Mouse (Mus musculus) hematopoietic stem cell, adult 5-6 weeks (primary cell): ENCODE results near the gene Irf4. TPM values are rescaled to one million over a fixed set of nuclear protein-coding genes. Genes with fewer than 3 reads are reported as not detected.

ENCODE experiments used
- ATAC-seq, 2 experiments: fragments of 125-278 bp in 1 of 2; replicated peaks in 1 of 2; 2 replicates each; pipeline ENCODE4 v1.8.0; 2016 to 2017; ENCODE audit warnings: inconsistent platforms in 2 of 2, mild to moderate bottlenecking in 2 of 2, moderate number of reproducible peaks in 2 of 2, low read depth in 1 of 2, moderate TSS enrichment in 1 of 2; ENCODE audit not compliant: low FRiP score in 2 of 2, poor library complexity in 2 of 2, severe bottlenecking in 2 of 2, insufficient read depth in 1 of 2, low TSS enrichment in 1 of 2
- total RNA-seq: library from RNA; stranded (forward); fragments of 172-1452, 232-1000 nt; gene quantifications from 2 replicates; pipeline ENCODE4 v1.2.3, GENCODE M21; 2017

Gene Irf4
- total RNA-seq, 1 experiment from 2014 or later, result 1.7 TPM

DNA sequence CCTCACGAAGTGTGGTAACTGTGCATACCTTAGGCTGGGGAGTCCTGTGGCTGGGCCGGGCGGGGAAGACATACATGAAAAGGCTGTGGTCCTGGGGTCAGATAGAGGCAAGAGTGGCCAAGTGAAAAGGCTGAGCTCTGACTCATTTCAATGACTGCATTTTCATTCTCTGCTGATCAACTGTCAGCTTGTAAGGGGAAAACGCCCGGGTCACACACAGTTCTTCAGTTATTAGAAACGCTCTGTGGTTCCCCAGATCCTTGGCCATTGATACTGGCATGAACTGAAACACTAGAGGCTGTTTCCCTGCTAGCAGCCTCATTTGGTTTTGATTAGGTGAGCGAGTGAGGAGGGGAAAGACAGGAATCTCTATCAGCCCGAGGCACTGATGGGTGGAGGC is 33.4 kb downstream of the Irf4 start:
- ATAC-seq, result no peak

DNA sequence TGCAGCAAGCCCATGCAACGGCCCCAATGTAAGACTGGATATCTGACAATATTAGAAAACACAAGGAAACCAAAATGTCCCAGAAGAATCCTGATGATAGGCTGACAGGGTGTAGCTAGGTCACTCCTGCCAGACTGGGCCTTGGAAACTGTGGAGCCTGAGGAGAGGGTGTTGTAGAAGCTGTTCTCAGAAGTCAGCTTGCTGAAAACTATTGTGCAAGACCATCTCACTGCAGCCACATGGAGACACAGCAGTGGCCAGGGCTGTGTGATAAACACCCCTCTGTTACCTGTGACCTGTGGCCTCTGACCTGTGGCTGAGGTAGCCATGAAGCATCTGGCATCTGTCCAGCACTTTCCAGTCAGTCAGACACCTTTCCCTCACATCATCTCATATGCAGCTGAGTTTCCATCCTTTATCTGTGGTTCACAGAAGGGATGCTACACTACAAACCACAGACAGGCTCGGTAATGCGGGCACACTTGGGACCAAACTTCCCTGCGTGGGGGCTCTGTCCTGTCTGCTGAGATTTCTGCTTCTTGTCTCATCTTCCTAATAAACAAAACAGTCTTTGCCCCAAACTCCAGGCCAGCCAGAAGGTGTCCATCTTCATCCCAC is 36.5 kb downstream of the Irf4 start:
- ATAC-seq, result no peak

DNA sequence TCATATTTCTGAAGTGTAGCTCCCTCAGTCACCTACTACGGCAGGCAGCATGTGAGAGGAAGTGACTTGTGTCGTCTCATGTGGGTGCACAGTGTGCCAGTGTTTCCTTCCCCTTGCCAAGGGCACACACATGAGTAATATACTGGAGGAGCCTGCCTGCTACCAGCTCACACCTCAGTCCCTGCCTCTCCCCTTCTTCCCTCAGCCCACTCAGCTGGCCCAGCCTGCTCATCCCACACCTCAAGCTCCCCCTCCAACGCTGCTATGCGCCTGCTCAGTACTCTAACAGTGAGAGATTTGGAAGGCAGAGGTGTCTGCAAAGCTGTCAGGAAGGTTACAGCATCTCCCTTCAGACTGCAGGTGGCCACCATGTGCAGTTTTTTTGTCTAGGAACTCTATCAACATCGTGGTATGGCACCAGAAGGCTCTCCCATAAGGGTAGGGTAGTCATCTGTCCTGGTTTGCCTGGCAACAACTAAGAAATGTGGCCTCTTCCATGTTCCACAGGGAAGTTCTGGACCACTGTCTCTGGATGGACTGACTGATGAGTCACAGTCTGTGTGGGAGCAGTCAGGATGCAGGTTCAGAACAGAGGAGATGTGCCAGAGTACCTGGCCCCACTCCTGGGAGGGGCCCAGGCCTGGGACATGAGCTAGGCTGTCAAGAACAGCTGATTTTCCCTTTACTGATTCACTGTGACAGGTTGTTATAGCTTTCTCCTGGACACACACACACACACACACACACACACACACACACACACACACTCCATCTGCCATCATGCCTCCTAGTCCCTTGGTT is 37.4 kb downstream of the Irf4 start:
- ATAC-seq, result peak; percentile 95 to 96

DNA sequence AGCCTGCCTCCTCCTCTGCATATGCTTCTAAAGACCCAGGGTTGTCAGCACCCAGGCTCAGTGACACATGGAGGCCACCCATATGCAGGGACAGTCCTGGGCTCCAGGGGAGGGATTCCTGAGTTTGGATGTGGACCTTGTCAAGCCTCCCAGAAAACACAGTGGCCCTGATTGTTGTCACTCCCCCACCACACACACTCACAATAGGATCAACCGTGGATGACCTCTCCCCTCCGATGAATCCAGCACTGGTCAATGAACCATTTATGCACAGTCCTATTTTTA is 38.0 kb downstream of the Irf4 start:
- ATAC-seq, result no peak

DNA sequence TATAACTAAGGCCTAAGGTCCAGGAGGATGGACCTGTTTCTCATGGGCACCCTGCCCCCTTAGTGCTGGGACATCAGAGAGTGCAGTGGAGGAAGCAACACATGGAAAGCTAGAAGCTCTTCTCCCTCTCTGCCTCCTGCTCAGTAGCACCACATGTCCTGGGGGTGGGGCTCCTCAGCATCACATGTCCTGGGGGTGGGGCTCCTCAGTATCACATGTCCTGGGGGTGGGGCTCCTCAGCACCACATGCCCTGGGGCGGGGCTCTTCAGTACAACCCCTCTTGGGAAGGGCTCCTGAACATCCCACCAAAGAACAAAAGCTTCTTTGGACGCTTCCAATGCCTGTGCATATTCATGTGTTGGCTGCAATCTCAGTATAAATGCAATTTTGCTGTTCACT is 38.5 kb downstream of the Irf4 start:
- no peak for ATAC-seq

DNA sequence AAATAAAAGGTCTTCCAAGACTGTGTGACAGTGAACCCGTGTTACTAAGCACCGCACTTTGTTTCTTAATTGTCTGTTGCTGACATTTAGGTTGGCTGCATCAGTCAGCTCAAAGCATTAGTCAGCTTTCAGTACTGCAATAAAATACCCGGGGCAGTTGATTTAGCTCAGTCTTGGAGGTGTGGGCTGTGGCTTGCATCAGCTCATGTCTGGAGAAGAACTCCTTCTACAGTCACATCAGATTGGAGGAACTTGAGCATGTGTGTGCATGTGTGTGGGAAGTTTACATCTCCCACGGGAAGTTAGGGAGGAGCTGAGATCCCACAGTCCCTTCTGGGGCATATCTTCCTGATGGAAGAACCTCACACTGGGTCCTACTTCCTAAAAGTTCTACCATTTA is 38.9 kb downstream of the Irf4 start:
- ATAC-seq, result no peak

DNA sequence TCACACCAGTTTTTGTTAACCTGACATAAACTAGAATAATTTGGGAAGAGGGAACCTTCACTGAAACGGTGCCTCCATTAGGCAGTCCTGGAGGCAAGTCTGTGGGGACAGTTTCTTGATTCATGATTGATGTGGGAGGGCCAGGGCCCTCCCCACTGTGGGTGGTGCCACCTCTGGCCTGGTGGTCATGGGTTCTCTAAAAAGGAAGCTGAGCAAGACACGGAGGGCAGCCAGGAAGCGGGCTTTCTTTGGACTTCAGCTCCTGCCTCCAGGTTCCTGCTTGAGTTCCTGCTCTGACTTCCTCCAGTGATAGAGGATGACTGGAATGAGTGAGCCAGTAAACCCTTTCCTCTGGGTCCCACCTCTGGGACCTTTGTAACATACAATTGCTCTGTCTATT is 39.4 kb downstream of the Irf4 start:
- ATAC-seq, result no peak

DNA sequence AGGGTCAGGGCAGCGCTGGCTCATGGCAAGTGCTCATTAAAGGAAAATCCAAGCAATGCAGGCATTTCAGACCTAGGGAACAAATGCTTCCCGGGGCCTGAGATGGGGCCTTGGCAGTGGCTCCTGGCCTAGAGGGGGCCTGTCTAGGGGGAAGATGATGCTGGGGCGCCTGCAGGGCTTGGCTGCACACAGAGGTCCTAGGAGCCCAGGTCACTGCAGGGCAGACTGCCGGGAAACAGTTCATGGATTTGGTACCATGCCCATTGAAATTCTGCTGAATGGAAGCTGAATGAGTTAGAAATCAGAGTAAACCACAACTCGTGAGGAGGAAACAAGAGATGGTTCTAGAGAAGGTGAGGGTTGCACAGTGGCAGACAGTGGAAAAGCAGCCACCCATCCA is 41.0 kb downstream of the Irf4 start:
- no peak for ATAC-seq

DNA sequence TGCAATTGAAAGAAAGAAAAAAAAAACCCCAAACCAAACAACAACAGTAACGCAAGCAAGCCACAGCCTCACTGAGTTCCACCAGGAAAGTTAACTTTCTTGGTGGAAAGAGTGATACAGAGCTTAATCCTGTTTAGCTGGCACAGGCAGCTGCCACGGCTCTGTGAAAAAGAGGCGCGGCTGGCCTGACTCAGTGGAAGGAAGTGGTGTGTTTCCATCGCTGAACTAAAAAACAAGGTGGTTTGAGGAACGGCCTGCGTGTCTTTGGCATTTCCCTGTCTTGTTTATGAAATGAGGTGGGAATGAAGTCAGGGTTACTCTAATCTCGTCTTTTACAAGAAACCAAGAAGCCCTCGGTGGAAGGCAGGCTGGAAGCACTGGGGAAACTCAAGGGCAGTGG is 43.3 kb downstream of the Irf4 start:
- ATAC-seq, result peak; percentile 54 to 57

DNA sequence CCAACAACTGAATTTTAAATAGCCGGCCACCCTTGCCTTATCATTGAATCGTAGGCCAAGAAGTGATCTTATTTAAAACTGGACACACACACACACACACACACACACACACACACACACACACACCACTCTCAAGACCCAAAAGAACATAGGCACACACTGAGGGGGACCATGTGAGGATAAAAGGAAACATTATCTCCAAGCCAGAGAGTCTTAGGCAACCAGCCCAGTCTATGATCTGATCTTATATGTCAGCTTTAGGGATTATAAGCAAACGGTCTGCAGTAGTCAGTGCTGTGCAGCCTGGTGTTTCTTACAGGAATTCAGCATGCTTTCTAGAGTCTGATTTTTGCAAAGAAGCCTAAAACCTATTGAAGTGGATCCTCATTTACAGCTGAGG is 43.7 kb downstream of the Irf4 start:
- ATAC-seq, result no peak

DNA sequence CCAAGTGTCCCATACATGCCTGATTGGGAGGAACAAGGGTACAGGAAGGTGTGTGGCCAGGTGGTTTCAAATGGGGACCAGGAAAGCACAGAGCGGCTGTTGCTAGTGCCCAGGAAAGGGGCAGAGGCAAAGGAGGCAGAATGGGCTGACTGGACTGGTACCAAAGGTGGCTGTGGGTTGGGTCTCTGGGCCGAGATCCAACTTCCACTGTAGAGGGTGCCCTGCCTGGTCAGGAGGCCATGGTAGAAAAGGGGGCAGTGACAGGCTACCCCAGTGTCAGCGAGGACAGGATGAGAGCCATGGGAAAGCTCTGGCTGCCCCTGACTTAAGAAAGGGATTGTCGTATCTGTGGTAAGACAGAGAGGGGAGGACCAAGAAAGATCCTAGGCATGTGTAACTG is 44.2 kb downstream of the Irf4 start:
- ATAC-seq, result no peak

DNA sequence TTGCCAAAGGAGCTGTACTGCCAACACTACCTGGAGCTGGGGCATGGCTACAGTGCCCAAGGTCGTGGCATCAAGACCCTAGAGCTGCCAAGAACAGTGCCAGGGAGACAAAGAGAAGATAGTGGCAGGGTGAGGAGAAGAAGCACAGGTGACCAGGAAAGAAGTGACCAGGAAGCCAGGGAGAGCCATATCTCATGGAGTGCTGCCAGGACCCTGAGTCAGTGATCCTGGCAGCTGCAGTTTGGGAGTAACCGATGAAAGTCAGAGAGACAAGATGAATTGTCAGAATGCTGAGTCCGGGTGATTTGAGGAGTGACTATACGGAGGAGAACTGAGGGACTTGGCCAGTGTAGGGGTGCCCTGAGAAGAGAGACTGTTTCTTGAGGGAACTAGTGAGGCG is 44.6 kb downstream of the Irf4 start:
- no peak for ATAC-seq

DNA sequence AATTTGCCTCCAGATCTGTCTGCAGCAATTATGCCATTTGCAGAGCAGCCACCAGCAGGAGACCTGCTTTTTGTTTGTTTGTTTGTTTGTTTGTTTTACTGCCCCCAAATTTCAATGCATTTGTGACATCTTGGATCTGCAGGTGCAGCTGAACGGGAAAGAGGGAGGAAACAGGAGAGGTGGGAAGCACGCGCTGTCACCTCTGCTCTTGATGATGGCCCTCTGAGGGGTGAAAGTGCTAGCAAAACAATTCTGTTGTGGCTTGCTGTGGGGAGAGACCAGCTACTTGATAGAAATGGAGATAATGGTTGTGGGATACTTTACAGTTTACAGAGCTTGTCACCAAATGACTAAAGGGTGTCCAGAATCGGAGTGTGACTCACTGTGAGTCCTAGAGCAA is 46.9 kb downstream of the Irf4 start:
- ATAC-seq, result no peak

DNA sequence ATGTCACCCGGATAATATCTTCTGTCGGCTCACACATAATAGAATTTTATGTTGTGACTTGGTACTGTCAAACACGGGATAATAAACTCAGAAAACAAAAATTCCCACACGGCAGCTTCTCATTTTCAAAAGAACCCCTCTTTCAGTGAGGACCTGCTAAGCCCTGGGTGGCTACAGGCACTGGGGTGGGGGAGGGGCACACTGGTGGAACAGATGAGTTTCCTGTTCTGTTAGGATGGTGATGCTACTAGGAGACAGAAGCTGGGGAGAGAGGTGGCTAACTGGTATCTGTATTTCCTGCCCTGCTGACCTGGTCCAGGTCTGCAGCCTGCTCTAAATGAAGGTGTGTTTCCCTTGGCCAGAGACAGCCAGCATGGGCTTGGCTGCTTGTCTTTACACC is 52.9 kb downstream of the Irf4 start:
- no peak for ATAC-seq

DNA sequence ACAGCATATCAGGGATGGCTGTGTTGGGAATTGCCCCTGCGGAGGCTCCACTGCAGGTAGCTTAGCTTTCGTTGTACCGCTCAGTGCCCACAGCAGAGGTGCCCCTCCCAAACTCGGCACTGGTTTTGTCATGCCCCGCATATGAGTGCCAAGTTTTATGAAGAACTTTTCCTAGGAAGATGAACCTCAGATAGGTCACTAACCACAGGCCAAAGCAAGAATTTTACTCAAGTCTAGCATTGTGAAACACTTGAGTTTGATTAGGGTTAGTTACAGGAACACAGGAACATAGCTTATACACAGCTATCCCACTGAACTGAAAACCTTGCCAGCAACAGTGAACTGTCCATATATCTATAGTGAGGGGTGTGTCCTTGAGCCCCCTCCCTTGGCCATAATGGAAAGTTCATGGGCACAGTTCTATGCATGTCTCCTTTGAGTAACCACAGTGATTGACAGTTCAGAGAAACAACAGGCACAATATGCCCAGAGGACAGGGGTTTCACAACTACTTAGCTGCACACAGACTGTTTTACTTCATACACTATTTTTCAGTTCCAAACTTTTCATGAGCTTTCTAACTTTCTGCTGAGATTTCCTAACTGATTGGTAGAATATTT is 53.4 kb downstream of the Irf4 start:
- no peak for ATAC-seq

DNA sequence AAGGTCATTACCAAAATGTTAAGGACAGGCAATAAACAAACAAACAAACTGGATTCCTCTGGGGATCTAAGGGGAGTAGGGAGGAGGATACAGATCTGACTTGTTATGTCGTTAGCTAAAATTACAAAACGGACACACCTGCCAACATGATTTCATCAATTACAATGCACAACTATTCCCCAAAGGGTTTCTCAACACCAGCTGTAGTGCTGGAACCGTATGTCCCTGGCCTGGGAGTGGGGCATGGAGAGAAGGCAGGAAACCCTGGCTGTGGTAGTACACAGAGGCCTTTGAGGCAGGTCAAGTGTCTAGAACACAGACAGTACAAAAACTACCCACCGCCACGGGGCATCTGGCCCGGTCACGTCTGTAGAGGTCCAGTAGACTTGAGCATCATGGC is 60.2 kb downstream of the Irf4 start:
- no peak for ATAC-seq

DNA sequence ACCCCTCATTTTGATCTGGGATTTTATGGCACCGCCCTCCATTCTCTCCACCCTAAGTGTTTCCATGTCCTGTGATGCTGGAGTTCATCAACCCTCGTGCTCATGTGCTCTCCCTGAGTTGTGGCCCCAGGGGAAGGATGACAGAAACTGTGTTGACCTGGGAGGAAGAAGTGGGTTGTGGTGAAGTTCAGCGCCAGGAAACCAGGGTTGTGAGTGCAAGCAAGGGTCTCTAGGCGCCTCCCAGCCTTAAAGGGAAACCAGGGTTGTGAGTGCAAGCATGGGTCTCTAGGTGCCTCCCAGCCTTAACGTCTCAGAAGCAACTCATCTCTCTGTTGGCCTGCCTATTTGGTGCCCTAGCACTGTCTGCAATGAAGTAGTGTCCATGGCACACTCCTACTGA is 64.4 kb downstream of the Irf4 start:
- ATAC-seq, result peak; percentile 51 to 68

DNA sequence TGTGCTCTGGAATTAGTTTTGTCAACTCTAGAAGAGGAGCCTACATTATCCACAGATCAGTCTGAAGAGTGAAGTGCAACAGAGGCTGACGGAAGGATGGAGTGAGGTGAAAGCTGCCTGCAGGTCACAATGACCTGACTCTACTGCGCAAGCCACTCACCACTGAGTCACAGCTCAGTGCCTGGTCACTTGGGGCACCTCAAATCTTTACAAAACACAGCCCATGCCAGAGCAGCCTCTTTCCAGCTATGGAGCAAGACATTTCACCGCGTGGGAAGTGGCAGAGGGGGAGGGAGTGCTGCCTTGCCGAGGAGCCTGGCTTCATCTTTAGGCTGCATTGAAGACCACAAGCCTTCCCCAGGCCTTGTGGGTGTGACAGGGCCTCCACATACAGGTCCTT is 65.2 kb downstream of the Irf4 start:
- no peak for ATAC-seq
